In the genomic region with DNA sequence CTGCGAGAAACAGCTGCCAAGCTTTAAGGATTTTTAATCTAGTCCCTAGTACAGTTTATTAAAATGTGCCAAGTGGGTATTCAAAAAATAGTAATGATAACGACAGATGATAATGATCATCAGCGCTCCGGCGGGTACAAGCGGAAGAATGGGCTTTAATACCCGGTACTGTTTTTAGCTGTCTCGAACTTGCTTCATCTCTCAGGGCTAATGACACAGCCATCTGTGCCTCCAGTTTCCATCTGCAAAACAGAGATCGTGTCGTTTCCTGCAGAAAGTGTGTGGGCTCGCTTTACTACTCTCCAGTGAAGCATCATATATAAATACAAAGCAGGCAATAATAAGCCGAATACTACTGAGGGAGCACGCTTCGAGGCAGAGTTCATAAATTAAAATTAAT, we compare ENCODE assay signal across 20 mouse cellular contexts. TPM values are rescaled to one million over a fixed set of nuclear protein-coding genes. Genes with fewer than 3 reads are reported as not detected.
DNase-seq lines count a peak whose midpoint lies in the region; ATAC-seq and TF ChIP-seq lines count a peak whose summit lies in the region.
"Had no signal": no experiment of that assay in that cellular context is flagged by ENCODE, and none has a peak within 500 bp of the region (broad histone marks: within the 10 kb centered on the region; RNA-seq: fewer than 3 reads in every experiment).

No protein-coding gene starts in this region.

- H3K4me2 ChIP-seq in forebrain, embryonic 16.5 days (ENCODE audit: low read length): peak overlapping the region; percentile 30
- H3K4me2 ChIP-seq in neural tube, embryonic 14.5 days (ENCODE audit: low read depth, low read length): no peak overlapping the region
- H3K4me2 ChIP-seq: limb, embryonic 12.5 days had no signal

- peak; percentile 72 for ATAC-seq in forebrain, embryonic 16.5 days
- ATAC-seq in neural tube, embryonic 14.5 days (ENCODE audit: low read depth): peak; percentile 80
- no peak for ATAC-seq in CD4-positive, CD25-positive, alpha-beta regulatory T cell, adult 4 months

- peaks cover 12% of the 10 kb centered on the region for H3K4me1 ChIP-seq in forebrain, embryonic 16.5 days (replicated peaks; ENCODE audit: control insufficient read depth, insufficient read depth, low read length)
- no peaks in the 10 kb centered on the region for H3K4me1 ChIP-seq in neural tube, embryonic 14.5 days (ENCODE audit: control insufficient read depth, insufficient read depth, low read length)
- H3K4me1 ChIP-seq: embryonic facial prominence, embryonic 10.5 days; heart, embryonic 10.5 days; limb, embryonic 12.5 days had no signal

- no peaks in the 10 kb centered on the region for H3K27me3 ChIP-seq in forebrain, embryonic 16.5 days (replicated peaks; ENCODE audit: control insufficient read depth, insufficient read depth, low read length)
- H3K27me3 ChIP-seq in neural tube, embryonic 14.5 days (ENCODE audit: control insufficient read depth, insufficient read depth, low read length): no peaks in the 10 kb centered on the region
- H3K27me3 ChIP-seq: CH12.LX had no signal

- no peak overlapping the region for H3K4me3 ChIP-seq in forebrain, embryonic 16.5 days (replicated peaks; ENCODE audit: low read length)
- H3K4me3 ChIP-seq in neural tube, embryonic 14.5 days (ENCODE audit: low read depth, low read length): no peak overlapping the region
- H3K4me3 ChIP-seq: embryonic facial prominence, embryonic 10.5 days; erythroblast, embryonic 14.5 days; heart, embryonic 10.5 days; limb, embryonic 12.5 days had no signal

- no peaks in the 10 kb centered on the region for H3K36me3 ChIP-seq in forebrain, embryonic 16.5 days (ENCODE audit: control insufficient read depth, insufficient read depth)
- no peaks in the 10 kb centered on the region for H3K36me3 ChIP-seq in neural tube, embryonic 14.5 days (ENCODE audit: control insufficient read depth, insufficient read depth, low read length)
- H3K36me3 ChIP-seq: embryonic facial prominence, embryonic 10.5 days; heart, embryonic 10.5 days; limb, embryonic 12.5 days had no signal

- no peaks in the 10 kb centered on the region for H3K9me3 ChIP-seq in forebrain, embryonic 16.5 days (ENCODE audit: control insufficient read depth, low read length)
- no peaks in the 10 kb centered on the region for H3K9me3 ChIP-seq in neural tube, embryonic 14.5 days (ENCODE audit: control insufficient read depth, low read length)
- H3K9me3 ChIP-seq: embryonic facial prominence, embryonic 10.5 days; heart, embryonic 10.5 days; limb, embryonic 12.5 days had no signal

- DNase-seq in layer of hippocampus, adult 11-12 months (ENCODE audit: low spot score): peak; percentile 60
- no peak for DNase-seq in layer of hippocampus, postnatal 10 days (ENCODE audit: low spot score in 2 of 2)
- peak; percentile 76 for DNase-seq in brain, embryonic 14.5 days (ENCODE audit: low read depth)
- no peak for DNase-seq in adipocyte (ENCODE audit: low spot score)
- DNase-seq: adrenal gland, postnatal 14 days; cerebellum, postnatal 36 days; gastrocnemius, postnatal 25 days; heart, postnatal 14 days; lung, postnatal 14 days; spleen, adult 18-20 months; thymus, postnatal 14 days had no signal

- peak overlapping the region; percentile 73 for H3K27ac ChIP-seq in forebrain, embryonic 16.5 days (ENCODE audit: low read length)
- no peak overlapping the region for H3K27ac ChIP-seq in neural tube, embryonic 14.5 days (ENCODE audit: low read depth, low read length)
- H3K27ac ChIP-seq: embryonic facial prominence, embryonic 10.5 days; heart, embryonic 10.5 days; limb, embryonic 12.5 days; liver, embryonic 14.5 days had no signal

- 42% methylated on average over 14 of the region's 14 CpGs for WGBS in forebrain, embryonic 16.5 days
- WGBS in neural tube, embryonic 14.5 days: 45% methylated on average over 14 of the region's 14 CpGs

- TF ChIP-seq CTCF in brain, embryonic 14.5 days (IDR thresholded peaks at IDR 0.05; ENCODE audit: borderline replicate concordance, extremely low read depth, insufficient read depth, insufficient read length): no peak

- no peak for TF ChIP-seq POLR2A in brain, embryonic 14.5 days (IDR thresholded peaks at IDR 0.05; ENCODE audit: borderline replicate concordance, extremely low read depth, insufficient read depth, insufficient read length, poor library complexity, severe bottlenecking)

- H3K9ac ChIP-seq in forebrain, embryonic 16.5 days (replicated peaks; ENCODE audit: low read depth, low read length): no peak overlapping the region
- H3K9ac ChIP-seq in neural tube, embryonic 14.5 days (replicated peaks; ENCODE audit: low read depth, low read length): no peak overlapping the region
- H3K9ac ChIP-seq: limb, embryonic 12.5 days; liver, embryonic 14.5 days had no signal

RNA-seq across cellular contexts. Expression of gene Fsip1, which starts 13.4 kb away (rescaled TPM):
- 1 to 10 TPM; 2.1 to 2.8 TPM for total RNA-seq in layer of hippocampus, postnatal 10 days (2021)
- polyA plus RNA-seq in brain, embryonic 14.5 days (2012; rRNA removed): 2.3 and 2.7 TPM in 2 replicates
- 4.5 and 4.6 TPM in 2 replicates for polyA plus RNA-seq in forebrain, embryonic 16.5 days (2015; fragmentation: Nextera tagmentation; extraction: Ambion mirVana)
- 2.4 and 3.4 TPM in 2 replicates for polyA plus RNA-seq in neural tube, embryonic 14.5 days (2014; fragmentation: Nextera tagmentation; extraction: Ambion mirVana)
- polyA plus RNA-seq in CD4-positive, CD25-positive, alpha-beta regulatory T cell, adult 4 months (2017; shearing (Covaris generic)): not detected
- total RNA-seq: gastrocnemius, postnatal 25 days had no signal
- polyA plus RNA-seq: erythroblast, embryonic 14.5 days had no signal

Comparison
In these comparisons a context has a peak if more than half of its experiments do, and no peak if none do; other contexts are left out.
1. DNase-seq: peak in layer of hippocampus, adult 11-12 months (single experiment) and brain, embryonic 14.5 days (single experiment); none in layer of hippocampus, postnatal 10 days (0 of 2) and adipocyte (single experiment).